Mouse (Mus musculus) layer of hippocampus, postnatal 36 days (tissue): Measurements from ENCODE around the gene Pi4k2b. TPM values are rescaled to one million over a fixed set of nuclear protein-coding genes. Genes with fewer than 3 reads are reported as not detected.

ENCODE experiments used
- DNase-seq, 2 experiments: peaks; one replicate each; pipeline ENCODE4 v3.0.0; 2022
- total RNA-seq, 2 experiments: library from RNA; stranded (reverse); gene quantifications; 2 replicates each; pipeline ENCODE4 v1.2.3; 2021

The Pi4k2b gene
- total RNA-seq, 2 experiments from 2014 or later: 2.1 to 2.8 TPM

DNA sequence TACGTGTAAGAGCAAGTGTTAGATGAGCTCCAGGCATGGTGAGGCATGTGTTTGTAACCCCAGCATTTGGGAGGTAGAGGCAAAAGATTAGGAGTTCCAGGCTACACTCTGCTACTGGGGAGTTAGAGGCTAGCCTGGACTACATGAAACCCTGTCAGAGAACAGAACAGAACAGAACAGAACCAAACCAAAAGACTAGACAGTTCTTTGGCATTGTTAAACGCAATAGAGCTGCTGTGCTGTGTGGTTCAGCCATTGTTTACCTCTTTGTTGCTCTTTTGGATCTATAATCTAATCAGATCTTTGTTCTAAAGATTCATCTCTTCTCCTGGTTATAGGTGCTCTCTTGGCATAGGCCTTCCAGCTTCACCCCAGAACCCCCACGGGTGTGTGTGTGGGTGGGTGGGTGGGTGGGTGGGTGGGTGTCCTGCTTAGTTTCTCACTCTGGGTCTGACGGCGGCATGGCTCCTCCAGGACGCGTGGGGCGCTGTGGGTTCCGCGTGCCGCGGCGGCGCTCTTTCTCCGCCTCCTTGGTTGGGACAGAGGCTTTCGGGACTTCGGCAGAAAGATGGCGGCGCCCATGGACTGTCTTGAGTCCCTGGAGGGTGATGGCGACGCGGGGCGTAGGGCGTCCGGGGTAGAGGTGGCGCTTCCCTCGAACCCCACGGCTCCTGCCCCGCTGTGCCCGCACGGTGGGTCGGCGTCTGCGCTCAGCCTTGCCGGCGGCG is 41.3 kb downstream of the Pi4k2b start:
- DNase-seq: peak; percentile 85 to 87

DNA sequence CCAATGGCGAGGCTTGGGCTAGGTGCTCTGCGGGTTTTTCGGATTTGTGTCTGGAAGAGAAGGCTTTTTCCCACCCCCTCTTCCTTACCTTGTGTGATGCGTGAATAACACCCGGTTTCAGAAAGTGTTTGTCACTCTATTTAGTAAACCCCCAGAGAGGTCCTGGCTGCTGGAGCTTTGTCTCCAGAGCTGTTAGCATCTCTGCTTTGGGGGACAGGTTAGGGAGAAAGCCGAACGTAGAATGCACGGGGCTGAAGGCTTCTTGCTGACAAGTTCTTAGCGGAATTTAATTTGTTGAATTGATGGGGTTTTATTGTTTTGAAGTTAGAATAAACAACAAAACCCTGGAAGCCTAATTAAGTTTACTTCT is 41.9 kb downstream of the Pi4k2b start:
- DNase-seq: no peak

DNA sequence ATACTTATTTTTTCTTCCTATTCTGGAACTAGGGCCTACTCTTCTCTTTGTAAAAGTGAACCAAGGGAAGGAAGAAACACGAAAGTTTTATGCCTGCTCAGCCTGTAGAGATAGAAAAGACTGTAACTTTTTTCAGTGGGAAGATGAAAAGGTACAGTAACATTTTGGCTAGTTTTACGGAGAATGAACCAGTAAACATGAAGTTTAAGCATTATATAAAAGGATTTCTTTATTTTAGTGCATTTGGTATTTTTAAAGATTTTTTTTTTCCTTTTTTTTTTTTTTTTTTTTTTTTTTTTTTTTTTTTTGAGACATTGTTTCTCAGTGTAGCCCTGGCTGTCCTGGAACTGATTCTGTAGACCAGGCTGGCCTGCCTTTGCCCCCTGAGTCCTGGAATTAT is 42.6 kb downstream of the Pi4k2b start:
- DNase-seq: no peak

DNA sequence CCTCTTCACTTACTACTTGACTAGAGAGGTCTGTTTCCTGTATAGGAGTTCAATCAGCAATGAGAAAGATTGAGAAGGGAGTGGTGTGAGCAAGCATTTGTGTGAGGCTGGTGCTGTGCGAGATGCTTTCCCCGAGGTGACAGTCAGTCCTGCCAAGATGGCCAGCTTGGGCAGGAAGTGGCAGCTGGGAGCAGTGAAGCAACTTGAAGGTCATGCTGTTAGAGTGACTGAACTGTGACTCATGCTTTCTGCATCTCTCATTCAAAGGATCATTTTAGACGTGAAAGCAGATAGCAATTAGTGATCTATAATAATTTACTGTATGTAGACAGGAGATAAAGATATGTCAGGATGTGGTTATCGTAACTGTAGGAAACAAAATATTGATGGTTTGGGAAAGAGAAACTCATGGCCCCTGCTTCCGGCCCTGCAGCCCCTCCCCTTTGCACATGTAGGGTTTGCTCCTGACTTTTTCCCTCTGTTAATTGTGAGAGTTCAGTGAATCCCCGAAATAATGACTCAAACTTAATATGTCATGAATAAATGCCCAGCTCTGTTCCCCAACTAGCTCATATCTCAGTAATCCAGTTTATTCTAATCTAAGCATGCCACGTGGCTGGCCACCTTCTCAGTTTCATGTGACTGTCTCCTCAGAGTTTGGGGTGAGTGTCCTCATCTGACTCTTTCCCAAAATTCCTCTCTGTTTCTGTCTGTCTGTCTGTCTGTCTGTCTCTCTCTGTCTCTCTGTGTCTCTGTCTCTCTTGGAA is 45.4 kb downstream of the Pi4k2b start:
- no peak for DNase-seq

DNA sequence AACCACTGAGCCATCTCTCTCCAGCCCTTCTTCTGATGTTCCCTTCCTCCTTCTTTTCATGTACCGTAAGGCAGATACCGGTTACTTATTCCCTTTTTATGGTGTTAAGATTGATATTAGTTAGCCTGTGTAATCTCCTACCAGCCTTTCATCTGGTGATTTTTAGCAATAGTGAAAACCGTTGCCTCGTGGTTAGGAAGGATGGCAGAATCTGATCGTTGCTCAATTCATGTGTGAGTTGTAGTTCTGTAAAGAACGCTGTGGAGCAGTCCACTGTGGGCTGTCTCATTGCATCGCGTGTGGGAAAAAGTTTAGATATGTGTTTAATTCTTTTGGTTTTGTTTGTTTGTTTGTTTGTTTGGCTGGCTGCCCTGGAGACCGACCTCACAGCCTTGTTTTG is 51.9 kb downstream of the Pi4k2b start:
- DNase-seq: no peak

DNA sequence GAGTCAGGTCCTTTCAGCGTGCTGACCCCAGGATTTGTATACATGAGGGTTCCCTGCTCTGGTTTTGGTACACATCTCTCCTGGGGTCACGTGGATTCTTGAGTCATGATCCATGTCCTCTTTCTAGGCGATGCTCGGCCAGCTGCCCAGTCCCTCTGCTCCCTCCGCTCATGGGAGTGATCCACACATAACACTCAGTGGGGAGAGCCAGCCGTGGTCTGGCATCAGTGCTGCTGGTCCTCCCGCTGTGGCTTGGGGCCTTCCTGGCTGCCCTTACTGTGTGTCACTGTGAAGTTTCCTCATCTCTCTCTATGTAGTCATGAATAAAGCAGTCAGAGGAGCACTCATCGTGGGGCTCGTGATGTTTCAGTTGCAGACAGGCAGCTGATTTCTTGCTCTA is 52.7 kb downstream of the Pi4k2b start:
- DNase-seq: no peak

DNA sequence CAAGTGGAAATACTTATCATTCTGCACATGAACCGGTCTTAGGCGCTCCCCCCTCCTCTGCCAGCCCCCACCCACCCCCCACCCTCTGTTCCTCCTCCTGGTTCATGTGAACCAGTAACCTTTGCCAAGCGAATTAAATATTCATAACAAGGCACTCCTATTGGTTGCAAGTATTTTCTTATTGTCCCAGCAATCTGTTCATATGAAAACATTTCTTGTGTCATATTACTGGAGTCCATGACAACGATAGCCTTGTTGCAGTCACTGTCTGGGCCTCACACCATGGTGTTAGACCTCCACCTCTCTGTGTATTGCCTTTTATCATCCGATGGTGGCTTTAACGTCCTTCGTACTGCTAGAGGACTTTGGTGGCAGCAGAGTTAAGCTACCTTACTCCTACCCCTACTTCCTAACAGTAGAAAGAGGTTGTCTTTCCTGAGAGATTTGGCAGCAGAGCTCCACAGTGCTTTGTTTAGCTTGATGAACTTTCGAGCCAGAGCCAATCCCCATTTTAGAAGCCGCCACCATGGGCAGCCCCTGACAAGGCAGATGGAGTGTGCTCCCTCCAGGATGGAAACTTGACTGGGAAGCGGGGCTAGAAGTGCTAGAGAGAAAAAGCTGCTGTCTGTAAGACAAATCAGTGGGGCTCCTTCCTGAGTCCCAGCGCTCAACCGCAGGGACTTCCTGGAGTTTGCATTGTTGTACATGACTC is 58.1 kb downstream of the Pi4k2b start:
- DNase-seq: no peak

DNA sequence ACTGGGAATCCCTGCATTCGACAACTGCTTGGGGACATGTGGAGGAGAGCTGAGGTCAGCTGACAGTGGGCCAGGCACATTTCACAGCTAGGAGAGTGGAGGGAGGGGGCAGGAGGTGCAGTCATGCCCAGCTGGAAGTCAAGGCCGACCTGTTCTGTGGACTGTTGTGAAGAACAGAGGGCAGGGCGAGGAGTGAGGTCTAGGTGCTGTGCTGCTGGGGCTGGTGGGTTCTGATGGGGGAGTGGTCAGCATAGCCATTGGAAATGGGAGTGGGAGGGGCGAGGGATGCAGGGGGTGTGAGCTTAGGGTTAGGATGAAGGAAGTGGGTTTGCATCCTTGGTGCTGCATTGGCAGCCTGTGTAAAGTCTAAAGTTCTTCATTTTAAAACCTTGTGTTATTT is 64.4 kb downstream of the Pi4k2b start:
- DNase-seq: no peak

DNA sequence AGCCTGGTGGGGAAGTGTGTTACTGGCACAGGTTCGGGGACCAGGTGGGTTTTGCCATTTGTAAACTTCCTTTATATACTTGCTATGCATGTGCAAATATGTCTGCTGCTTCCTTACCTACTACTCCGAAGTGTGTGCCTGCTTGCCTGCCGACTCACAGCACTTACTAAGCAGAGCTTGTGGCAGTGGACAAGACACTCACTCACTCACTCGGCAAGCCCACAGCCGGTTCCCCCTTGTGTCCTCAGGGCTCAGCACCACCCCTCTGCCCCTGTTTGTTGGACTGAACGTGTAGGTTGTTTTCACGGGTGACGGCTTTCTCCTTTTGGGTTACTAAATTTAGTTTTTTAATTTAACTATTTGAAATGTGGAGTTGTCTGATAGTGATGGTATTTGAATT is 65.0 kb downstream of the Pi4k2b start:
- DNase-seq: no peak

DNA sequence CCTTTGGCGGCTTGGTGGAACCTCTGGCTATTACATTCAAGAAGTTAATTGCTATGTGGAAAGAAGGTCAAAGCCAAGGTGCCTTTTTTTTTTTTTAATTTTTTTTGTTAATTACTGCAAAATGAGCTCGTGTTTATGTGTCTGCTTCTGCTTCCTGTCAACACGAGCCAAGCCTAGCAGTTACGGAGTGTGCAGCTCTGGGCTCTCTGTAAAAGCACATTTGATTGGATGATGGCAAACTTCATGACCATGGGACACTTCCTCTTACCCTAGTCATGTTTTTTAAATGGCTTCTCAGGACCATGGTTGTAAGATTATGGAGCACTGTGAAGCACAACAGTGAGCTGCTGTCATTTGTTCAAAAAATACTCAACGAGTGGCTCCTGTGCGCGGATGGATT is 65.7 kb downstream of the Pi4k2b start:
- no peak for DNase-seq

DNA sequence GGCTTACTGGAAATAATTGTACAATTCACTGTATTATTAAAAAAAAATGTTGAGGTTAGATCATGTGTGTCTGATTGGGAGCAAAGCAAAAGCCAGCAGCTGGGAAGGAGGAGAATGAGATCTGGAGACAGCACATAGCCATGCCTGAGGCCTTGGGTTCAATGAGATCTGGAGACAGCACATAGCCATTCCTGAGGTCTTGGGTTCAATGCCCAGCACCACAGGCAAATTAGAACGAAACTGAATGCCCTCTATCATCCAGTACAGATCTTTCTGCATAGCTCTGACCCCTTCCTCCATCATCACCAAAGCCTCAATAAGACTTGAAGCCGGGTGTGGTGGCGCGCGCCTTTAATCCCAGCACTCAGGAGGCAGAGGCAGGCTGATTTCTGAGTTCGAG is 69.1 kb downstream of the Pi4k2b start:
- DNase-seq: no peak

DNA sequence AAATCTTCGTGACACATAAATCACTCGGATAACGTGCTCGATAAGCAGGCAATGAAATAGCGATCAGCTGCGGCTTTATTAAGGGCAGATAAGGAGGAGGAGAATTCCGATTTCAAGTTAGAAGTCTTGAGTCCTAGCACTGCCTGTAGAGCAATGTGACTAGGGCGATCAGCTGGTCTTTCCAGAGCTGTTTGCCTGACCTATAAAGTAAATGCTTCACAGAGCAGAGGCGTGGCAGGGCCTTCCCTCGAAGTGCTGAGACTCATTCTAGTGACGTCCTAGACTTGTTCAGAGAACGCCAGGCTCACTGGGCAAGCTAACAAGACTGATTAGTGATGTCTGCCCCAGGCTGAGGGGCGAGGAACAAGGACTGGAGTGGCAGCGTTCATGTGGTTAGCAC is 69.7 kb downstream of the Pi4k2b start:
- no peak for DNase-seq

DNA sequence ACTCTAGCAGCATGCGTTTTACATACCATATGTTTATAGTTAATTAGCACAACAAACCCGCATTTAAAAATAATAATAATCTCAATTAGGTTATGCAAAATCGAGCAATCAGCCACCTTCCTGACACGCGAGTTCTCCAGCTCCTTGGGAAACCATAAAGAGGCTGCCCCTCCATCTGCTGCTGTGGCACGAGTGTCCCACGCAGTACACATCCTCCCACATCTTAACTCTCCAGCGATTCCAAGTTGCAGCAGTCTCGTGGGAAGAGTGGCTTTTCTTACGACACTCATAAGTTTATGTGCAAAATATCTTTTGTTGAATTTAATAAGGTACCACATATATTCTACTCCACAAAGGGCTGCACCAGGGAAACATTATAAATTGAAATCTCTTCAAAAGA is 71.1 kb downstream of the Pi4k2b start:
- no peak for DNase-seq

DNA sequence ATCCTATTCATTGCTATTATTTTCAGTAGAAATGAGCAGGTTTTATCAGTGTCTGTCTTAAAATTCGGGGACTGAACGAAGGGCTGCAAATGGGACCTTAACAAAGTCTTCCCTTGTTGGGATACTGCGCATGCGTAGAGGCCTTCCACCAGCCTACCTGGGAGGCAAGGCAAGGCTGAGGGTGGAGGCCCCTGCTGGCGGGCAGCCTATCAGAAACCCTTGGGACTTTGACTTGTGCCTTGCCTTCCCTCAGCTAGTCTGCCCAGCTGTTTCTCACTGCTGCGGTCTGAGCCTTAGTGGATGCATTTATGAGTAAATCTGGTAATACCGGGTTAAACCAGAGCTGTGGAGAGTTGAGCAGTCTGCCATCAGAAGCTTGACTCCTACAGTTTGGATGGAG is 71.9 kb downstream of the Pi4k2b start:
- DNase-seq: no peak

DNA sequence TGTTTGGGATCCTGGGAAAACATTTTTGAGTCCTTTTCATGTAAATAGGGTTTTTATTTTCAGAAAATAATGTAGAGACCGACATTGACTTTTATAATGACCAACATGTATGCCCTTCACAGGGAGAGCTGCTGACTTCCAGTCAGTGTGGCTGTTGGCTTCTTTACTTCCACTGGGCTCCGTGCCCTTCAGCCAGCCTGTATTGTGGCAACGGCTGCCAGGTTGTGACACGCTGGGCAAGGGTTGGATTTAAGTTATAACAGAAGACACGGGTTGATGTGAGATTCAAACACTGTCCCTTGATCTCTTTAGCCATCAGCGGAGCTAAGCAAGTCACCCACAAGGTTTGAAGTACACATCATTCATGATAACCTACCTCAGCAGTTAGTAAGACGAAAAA is 77.3 kb downstream of the Pi4k2b start:
- DNase-seq: no peak

Other genes starting within 250 kb of the Pi4k2b start
- gene Lgi2, start 175.1 kb upstream of the Pi4k2b start, total RNA-seq: 10 to 100 TPM; 21.5 to 23.4 TPM
- gene Sepsecs, start 71.9 kb upstream of the Pi4k2b start, total RNA-seq: 10 to 100 TPM; 10.1 to 10.6 TPM
- 10 to 100 TPM; 10.5 to 11.7 TPM for gene Zcchc4, start 33.8 kb downstream of the Pi4k2b start, total RNA-seq
- 10 to 100 TPM; 67.6 to 71.4 TPM for gene Anapc4, start 92.4 kb downstream of the Pi4k2b start, total RNA-seq